Mouse (Mus musculus) lung, postnatal 0 days (tissue): ENCODE data around the gene Iqck. TPM values are rescaled to one million over a fixed set of nuclear protein-coding genes. Genes with fewer than 3 reads are reported as not detected.

ENCODE experiments used
- ATAC-seq: fragments of 200-750 bp; cut with Nextera tagmentation; 2 replicates; pipeline ENCODE4 v1.8.0; 2017; ENCODE audit warnings: moderate library complexity
- DNase-seq: peaks from one replicate; pipeline ENCODE4 v3.0.0-alpha.2; 2016; ENCODE audit warnings: low spot score
- H3K27ac ChIP-seq: fragments of 300-500 bp; sonication (generic); 2 replicates; pipeline ENCODE4 v1.5.1; 2014; ENCODE audit warnings: antibody characterized with exemption, mild to moderate bottlenecking, low read length, mixed read lengths
- H3K27me3 ChIP-seq: fragments of 300-500 bp; sonication (generic); replicated peaks from 2 replicates; pipeline ENCODE4 v1.6.1; 2014; ENCODE audit warnings: low read length, mixed read lengths; ENCODE audit not compliant: insufficient read depth
- H3K36me3 ChIP-seq: fragments of 300-500 bp; sonication (generic); 2 replicates; pipeline ENCODE4 v1.6.1; 2014; ENCODE audit warnings: low read length, mixed read lengths; ENCODE audit not compliant: insufficient read depth
- H3K4me1 ChIP-seq: fragments of 300-500 bp; sonication (generic); 2 replicates; pipeline ENCODE4 v1.6.1; 2014; ENCODE audit warnings: antibody characterized with exemption, low read depth, low read length, mixed read lengths; ENCODE audit not compliant: insufficient read depth
- H3K4me2 ChIP-seq: fragments of 300-500 bp; sonication (generic); replicated peaks from 2 replicates; pipeline ENCODE4 v1.6.1; 2014; ENCODE audit warnings: low read depth, mild to moderate bottlenecking, low read length, moderate library complexity, mixed read lengths
- H3K4me3 ChIP-seq: fragments of 300-500 bp; sonication (generic); 2 replicates; pipeline ENCODE4 v1.5.1; 2014; ENCODE audit warnings: low read depth, low read length
- H3K9ac ChIP-seq: fragments of 300-500 bp; sonication (generic); replicated peaks from 2 replicates; pipeline ENCODE4 v1.6.1; 2014; ENCODE audit warnings: low read depth, mild to moderate bottlenecking
- H3K9me3 ChIP-seq: fragments of 300-500 bp; sonication (generic); 2 replicates; pipeline ENCODE4 v1.6.1; 2016; ENCODE audit warnings: low read length, mixed read lengths
- CTCF ChIP-seq: IDR thresholded peaks from 2 replicates; pipeline ENCODE4 v1.5.1; 2016; ENCODE audit warnings: antibody characterized with exemption, mild to moderate bottlenecking
- EP300 ChIP-seq: IDR thresholded peaks from 2 replicates; pipeline ENCODE4 v1.6.1; 2016; ENCODE audit warnings: antibody characterized with exemption, mild to moderate bottlenecking, control low read depth
- WGBS: fragments of 180-500 bp; shearing (Covaris S2); extraction: QIAGEN DNeasy Blood & Tissue Kit; methylation state at CpG from one replicate; pipeline ENCODE4 v1.1.7; 2014; 5-methylcytosine and 5-hydroxymethylcytosine counted together
- polyA plus RNA-seq: library from polyadenylated mRNA; unstranded; fragments of >200 nt; fragmentation: Nextera tagmentation; extraction: Ambion mirVana; gene quantifications from 2 replicates; pipeline ENCODE4 v1.2.1, GENCODE M21; 2015

Iqck gene
- polyA plus RNA-seq = 3.5 and 4.9 TPM in 2 replicates

- Histone ChIP-seq H3K36me3 (no peaks in the 10 kb centered on the region), H3K4me2 (peak within 1 kb of the TSS; percentile 90), H3K27me3 (no peaks in the 10 kb centered on the region), H3K27ac (peak within 1 kb of the TSS; percentile 68), H3K4me1 (peaks cover 8% of the 10 kb centered on the region; the same call in 1 of the 2 replicates), H3K4me3 (peak within 1 kb of the TSS; percentile 78), H3K9ac (peak within 1 kb of the TSS; percentile 37), H3K9me3 (no peaks in the 10 kb centered on the region)
- TF ChIP-seq CTCF (no peak), EP300 (no peak)
- ATAC-seq (peak; percentile 98), DNase-seq (peak; percentile 96)
- 0% methylated on average over 56 of the region's 57 CpGs for WGBS
Measured at GRCm38 (mm10) chr7:118855171-118855876, at the start of gene Iqck. Gene Iqck, plus strand, starts transcription at chr7:118855752.

- Histone ChIP-seq H3K9me3 (no peaks in the 10 kb centered on the region), H3K4me3 (no peak overlapping the region), H3K9ac (no peak overlapping the region), H3K4me1 (no peaks in the 10 kb centered on the region), H3K36me3 (no peaks in the 10 kb centered on the region), H3K27me3 (no peaks in the 10 kb centered on the region), H3K4me2 (no peak overlapping the region), H3K27ac (no peak overlapping the region)
- ATAC-seq = no peak
- TF ChIP-seq EP300 (no peak), CTCF (no peak)
- 53% methylated on average over 16 of the region's 16 CpGs for WGBS
- no peak for DNase-seq
Measured at GRCm38 (mm10) chr7:118806631-118807411, 48.7 kb upstream of the Iqck start.

DNA sequence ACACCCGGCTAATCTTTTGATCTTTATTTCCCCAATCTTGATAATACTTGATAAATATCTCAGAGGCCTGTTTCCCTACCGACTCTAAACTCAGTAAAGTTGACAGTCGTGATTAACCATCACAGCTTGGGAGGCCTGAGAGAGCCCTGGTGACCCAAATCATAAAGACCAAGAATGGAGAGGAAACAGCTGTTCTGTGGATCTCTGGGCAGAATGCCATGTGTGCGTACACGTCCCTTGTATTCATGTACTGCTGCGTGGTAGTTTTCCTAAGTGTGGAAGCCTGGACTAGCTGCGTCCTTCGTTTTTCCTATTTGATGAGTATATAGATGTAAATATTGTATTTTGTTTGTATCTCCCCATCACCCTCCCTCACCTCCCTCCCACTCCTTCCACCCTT lies 47.7 kb upstream of the Iqck start:
- Histone ChIP-seq H3K4me2 (no peak overlapping the region), H3K4me3 (no peak overlapping the region), H3K27ac (no peak overlapping the region), H3K27me3 (no peaks in the 10 kb centered on the region), H3K9ac (no peak overlapping the region), H3K36me3 (no peaks in the 10 kb centered on the region), H3K4me1 (no peaks in the 10 kb centered on the region), H3K9me3 (no peaks in the 10 kb centered on the region)
- TF ChIP-seq CTCF = no peak
- 0 out of 2 replicates have a peak, but pooled peaks have one; percentile 13 for TF ChIP-seq EP300
- ATAC-seq (peak; percentile 73), DNase-seq (peak; percentile 67)
- 34% methylated on average over 8 of the region's 8 CpGs for WGBS

DNA sequence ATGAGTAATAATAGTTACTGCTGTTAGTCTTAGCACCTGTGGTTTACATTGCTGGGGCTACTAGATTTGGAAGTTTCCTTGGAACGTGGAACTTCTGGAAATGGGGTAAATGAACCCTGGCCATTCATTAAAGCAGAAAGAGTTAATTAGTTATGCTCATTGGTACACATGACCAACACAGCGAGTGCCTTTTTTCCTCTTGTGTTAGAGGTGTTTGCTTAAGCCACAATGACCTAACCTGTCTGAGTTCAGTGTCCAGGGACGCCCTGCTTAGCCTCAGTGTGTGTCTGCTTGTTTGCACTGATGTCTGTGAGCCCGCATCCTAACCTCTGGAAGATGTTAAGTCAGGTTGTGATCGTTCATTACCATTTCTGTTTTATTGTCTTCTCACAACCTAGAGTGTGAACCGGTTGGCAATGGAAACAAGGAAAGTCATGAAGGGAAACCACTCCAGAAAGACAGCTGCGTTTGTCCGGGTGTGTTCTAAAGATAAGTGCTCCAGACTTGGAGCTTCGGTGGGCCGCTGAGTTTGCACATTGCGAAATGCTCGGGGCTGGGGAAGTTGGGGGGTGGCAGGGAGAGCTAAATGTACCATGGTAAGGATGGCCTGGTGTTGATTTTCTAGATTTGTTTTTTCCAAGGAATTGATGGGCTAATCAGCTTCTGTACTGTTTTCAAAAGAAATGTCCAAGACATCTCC lies 44.0 kb upstream of the Iqck start:
- Histone ChIP-seq H3K9ac (no peak overlapping the region), H3K27me3 (no peaks in the 10 kb centered on the region), H3K27ac (no peak overlapping the region), H3K36me3 (0 out of 2 replicates have a peak, but pooled peaks cover 4% of the 10 kb centered on the region), H3K4me1 (no peaks in the 10 kb centered on the region), H3K4me3 (no peak overlapping the region), H3K4me2 (no peak overlapping the region), H3K9me3 (no peaks in the 10 kb centered on the region)
- DNase-seq (no peak), ATAC-seq (no peak)
- 46% methylated on average over 12 of the region's 12 CpGs for WGBS
- no peak for TF ChIP-seq EP300
- no peak for TF ChIP-seq CTCF

GRCm38 (mm10) chr7:118813592-118813991 lies 42.0 kb upstream of the Iqck start:
- Histone ChIP-seq H3K9ac (no peak overlapping the region), H3K27me3 (no peaks in the 10 kb centered on the region), H3K4me3 (no peak overlapping the region), H3K4me1 (no peaks in the 10 kb centered on the region), H3K4me2 (no peak overlapping the region), H3K9me3 (no peaks in the 10 kb centered on the region), H3K27ac (no peak overlapping the region), H3K36me3 (0 out of 2 replicates have a peak, but pooled peaks cover 8% of the 10 kb centered on the region)
- no peak for TF ChIP-seq EP300
- TF ChIP-seq CTCF = no peak
- DNase-seq (no peak), ATAC-seq (no peak)
- 86% methylated on average over 4 of the region's 4 CpGs for WGBS

DNA sequence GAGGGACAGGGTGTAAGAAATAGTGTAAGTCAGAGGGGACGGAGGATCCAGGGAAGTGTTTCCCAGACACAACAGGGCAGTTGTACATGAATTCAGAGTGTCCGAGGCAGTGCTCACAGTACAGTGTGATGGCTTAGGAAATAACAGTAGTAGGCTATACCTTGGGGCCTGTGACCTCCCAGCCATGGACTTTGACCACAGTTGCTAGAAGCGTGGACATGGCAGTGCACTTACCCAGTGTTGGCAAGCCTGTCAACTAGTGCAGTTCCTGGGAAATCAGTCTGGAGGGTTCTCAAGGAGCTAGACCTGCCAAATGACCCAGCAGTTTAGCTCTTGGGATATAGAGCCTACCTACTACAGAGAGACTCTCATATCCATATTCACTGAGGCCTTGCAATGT lies 39.3 kb upstream of the Iqck start:
- no peaks in the 10 kb centered on the region for H3K9me3 ChIP-seq
- H3K36me3 ChIP-seq = 0 out of 2 replicates have a peak, but pooled peaks cover 10% of the 10 kb centered on the region
- H3K4me3 ChIP-seq = no peak overlapping the region
- no peaks in the 10 kb centered on the region for H3K4me1 ChIP-seq
- no peak overlapping the region for H3K4me2 ChIP-seq
- ATAC-seq (no peak), DNase-seq (no peak)
- WGBS = 95% methylated on average over 3 of the region's 3 CpGs
- H3K9ac ChIP-seq = no peak overlapping the region
- TF ChIP-seq CTCF (no peak), EP300 (no peak)
- no peak overlapping the region for H3K27ac ChIP-seq
- H3K27me3 ChIP-seq = no peaks in the 10 kb centered on the region
